Mouse (Mus musculus): ENCODE data around the gene March1.

Gene March1

DNA sequence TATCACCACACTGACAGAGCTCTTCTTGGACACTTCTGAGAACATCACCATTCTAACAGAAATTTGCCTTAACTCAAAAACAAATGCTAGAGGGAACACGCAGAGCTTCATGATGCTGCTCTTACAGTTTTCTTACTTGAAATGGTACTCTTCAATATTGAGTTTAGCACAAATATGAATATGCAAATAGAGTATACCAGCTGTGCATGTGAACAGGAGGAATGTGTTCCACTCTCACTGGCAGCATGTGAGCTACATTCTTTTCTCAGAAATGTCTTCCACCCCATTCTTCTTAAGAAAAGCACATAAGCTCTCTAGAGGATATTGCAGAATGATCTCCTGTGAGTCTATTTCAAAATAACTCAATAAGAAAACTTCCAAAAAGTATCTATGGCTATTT lies 370.0 kb downstream of the March1 start:
- no peak for DNase-seq (ENCODE audit: low read depth, low spot score)

DNA sequence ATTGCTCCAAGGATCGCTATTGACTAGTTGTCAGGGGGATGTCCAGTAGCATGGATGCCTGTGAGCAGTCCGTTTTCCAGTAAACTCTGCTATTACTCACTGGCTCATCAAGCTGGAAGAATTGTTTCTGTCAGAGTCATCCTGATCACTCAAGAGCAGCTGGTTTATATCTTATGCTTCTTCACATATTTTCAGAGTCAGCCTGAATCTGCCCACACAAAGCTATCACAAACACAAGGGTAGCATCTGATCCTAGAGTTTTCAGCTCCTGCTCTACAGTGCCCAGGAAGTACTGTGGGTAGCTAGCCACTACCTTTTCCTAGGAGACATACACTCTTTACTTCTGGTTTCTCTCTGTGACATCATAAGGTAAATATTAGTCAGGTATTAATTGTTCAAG lies 405.1 kb downstream of the March1 start:
- no peak for DNase-seq (ENCODE audit: low read depth, low spot score)

DNA sequence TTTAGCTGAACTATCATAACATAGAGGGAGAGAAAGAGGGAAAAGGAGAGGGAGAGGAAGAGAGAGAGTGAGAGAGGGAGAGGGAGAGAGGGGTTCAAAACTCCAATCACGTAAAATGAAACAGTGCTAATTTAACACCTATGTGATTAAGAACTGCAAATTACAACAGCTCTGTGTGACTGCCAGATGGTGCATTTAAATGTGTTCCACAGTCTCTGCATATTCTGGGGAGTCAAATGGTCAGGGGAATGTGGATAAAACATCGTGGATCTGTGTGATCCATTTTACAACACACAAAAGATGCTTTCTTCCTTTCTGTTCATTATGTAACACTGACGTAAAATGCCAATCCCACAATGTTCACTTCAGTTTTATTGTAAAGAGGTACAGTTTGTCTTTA lies 416.0 kb downstream of the March1 start:
- DNase-seq (ENCODE audit: low read depth, low spot score) = no peak

DNA sequence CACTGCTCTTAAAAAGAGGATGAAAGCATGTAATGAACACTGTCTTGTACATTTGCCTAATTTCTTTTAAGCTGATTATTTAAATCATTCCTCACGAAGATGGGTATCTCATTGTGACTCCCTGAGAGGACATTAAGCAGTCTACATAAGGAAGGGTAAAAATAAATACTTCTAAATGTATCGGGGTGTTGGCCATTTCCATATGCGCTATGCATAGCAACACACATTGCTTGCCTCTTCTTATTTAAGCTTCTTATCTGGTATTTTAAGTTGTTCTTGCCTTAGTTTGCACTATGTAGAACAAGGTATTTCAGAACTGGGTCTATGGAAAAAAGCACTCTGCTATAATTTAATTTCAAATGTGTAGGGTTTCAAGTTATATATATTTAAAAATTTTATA lies 416.7 kb downstream of the March1 start:
- DNase-seq (ENCODE audit: low read depth, low spot score) = no peak

DNA sequence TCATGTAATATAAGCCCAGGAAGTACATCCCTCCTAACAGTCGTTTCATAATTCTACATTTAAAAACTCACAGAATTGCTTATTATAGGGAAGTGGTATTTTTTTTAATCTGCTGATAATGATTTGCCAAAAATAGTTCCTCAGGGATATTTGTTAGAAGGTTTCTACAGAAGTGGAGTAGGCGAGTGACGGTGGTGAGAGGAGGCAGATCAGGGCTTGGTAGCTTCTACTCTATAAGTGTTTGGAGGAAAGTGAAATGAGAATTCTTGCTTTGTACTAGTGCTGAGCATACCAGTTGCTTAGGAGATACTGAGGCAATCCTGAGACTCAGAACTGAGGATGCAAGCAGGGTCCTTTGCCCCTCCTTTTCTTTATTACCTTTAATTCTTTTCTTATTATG lies 476.5 kb downstream of the March1 start:
- no peak for DNase-seq (ENCODE audit: low read depth, low spot score)

DNA sequence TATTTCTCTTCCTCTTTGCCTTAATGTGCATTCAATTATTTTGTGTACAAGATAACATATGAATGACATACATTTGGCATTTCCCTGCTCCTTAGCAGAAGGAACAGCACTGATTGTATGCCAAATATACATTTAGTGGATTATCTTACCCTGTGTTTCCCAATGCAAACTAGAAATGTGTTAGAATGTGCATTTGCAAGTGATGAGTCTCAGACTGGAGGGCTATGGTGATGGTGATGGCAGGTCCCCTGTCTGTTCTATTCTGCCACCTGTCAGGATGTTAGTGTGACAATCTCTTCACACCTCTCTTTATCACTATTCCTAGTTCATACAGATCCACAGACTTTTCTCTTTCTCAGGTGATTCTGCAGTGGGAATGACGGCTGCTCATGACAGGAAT lies 480.4 kb downstream of the March1 start:
- no peak for DNase-seq (ENCODE audit: low read depth, low spot score)

DNA sequence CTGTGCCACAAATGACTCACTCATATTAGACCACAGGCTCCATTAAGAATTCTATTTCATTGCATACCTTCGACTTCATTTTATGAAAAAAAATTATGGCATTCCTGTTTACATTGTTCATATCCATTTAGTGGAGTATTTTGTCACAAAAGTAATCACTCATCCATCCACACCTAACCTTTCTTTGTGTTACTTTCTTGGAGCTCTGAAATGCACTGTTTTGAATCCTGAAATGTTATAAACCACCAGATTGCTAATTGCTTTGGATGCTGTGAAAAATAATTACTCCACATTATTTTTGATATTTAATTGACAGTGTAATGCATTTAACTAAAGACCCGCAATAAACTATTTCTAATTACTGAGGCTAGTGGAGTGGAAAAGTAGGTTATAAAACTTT lies 501.6 kb downstream of the March1 start:
- no peak for DNase-seq (ENCODE audit: low read depth, low spot score)

DNA sequence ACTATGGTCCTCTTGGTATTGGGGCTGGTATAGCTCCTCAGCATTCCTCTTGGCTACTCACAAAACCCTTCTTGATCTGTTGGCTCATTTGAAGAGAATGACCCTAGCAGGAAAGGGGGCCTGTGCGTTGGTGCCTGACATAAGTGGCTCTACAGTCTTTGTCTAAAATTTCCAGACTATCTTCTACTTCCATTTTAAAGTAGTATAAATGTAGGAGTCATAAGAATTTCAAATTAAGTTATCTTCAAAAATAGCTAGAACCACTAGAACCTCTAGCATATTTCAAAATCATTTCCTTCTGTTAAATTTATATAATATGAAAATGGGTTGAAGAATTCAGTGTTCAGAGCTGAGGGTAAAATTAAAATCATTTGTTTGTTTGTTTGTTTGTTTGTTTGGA lies 541.9 kb downstream of the March1 start:
- DNase-seq (ENCODE audit: low read depth, low spot score) = no peak

DNA sequence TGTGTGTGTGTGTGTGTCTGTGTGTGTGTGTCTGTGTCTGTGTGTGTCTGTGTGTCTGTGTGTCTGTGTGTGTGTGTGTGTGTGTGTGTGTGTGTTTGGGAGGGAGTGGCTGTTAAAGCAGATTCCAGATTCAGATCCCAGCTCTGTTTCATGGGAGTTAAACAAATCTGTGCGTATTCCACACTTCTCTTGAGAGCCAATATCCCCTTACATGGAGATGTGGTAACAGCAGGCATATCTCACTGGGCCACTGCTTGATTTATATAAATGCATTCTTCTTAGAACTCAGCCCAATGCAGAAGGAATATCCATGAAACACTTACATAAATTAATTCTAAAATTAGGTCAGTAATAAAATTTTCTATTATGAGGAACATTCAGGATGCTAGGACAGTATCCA lies 549.1 kb downstream of the March1 start:
- no peak for DNase-seq (ENCODE audit: low read depth, low spot score)

DNA sequence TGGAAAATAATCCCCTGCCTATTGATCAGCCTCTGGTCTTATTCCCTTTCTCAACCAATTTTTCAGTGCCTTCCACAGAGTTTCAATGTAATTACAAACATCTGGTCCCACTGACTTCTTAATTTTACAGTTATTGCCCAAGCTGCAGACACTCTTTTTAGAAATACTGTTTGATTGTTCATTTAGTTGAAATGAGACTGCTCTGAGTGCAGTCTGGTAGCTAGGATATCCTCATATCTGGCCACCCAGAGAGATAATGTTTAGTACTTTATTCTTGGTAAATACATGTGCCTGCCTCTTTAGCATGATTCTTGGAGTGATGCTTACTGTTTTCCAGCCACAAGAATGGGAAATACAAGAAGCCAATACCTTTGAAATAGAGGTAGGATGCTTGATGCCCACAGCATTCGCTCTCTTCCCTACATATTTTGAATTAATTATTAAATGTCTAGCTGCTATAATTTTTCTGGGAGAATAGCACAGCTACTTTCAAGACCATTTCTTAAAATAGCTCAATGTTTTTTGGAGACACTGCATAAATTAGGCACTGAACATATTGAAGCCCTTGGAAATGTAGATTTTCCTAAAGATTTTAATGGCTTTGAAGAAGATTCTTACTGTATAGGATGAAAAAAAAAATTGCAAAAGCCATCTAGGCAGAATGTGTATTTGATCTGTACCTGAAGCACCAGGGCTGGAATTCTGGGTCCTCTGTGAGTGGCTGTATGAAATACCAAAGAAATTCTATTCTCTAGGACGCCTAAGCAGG lies 549.9 kb downstream of the March1 start:
- no peak for DNase-seq (ENCODE audit: low read depth, low spot score)

DNA sequence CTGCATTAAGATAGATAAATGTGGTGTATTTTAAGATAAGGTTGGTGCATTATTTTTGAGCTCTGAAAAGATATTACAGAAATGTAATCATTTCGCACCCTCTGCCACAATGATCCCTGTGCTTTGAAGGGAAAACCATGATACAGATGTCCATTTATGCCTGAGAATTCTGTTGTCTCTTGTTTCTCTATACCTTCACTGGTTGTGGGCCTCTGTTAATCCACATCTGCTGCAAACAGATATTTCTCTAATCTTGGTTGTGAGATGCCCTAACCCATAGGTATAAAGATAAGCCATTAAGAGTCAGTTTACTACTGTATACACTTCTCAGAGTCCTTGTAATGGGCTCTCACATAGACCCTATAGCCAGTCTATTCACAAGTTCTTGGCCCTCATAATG lies 561.6 kb downstream of the March1 start:
- no peak for DNase-seq (ENCODE audit: low read depth, low spot score)

DNA sequence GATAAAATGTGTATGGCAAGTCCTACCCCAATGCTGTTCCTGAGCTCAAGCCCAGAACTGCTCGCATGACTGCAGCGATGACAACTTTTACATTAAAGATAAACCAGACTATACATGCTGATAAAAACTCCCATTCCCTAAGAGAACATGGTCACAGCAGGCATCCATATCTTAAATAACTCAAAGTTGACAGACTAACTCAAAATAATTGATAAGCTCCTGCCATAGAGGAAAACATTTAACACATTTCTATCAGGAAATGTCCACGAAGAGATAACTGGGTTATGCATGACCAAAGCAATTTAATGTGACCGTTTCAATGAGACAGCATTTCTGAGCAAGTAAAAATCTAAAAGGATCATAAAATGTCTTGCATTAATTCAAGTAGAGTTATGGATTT lies 563.6 kb downstream of the March1 start:
- no peak for DNase-seq (ENCODE audit: low read depth, low spot score)

DNA sequence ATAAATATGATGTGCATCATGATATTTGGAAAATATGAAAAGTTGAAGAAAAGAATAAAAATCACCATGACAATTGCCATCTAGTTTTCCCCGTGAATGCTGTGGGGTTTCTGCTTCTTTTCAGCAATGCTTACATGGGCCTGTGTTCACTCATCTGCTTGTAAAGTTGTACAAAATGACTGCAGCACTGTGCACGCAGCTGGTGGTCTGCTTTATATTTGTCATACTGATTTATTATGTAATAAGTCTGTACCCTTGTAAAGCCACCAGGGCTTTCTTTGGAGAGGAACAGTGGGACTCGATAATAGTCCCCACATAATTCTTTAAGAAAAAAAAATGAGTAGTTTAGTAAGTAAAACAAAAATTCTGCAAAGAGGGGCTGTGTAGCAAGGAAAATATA lies 564.6 kb downstream of the March1 start:
- no peak for DNase-seq (ENCODE audit: low read depth, low spot score)

DNA sequence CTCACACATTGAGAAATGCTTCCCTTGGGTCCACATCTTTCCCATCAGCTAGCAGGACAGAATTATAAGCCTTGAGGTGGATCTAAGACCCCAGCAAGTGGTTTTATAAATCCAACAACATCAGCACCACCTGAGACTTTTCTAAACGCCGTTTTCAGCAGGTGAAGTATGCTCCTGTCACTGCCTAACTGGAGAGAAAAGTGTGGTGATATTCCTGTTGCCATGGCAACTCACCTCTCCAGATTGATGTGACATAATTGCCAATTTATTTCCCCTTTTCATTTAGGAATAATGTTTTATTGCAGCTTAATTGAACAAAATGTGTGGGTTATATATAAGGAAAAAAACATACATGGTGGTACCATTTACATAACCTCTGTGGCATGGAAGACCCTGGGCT lies 565.8 kb downstream of the March1 start:
- DNase-seq (ENCODE audit: low read depth, low spot score) = no peak

DNA sequence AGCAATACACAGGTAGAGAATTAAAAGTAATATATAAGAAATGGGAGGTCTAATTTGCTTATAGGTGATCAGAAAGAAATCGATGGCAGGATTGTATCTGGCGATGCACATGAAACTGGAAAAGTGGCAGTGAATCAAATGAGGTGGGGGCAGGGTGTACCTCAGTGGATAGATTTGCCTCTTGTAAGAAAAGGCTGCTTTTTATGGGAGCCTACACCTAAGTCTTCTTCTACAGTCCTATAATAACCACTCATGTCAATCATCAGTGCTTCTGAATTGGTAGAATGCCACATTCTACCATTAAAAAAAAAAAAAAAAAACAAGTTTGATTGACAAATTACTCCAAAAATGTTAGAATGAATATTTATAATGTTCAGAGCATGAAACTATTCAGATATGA lies 567.5 kb downstream of the March1 start:
- DNase-seq (ENCODE audit: low read depth, low spot score) = no peak

DNA sequence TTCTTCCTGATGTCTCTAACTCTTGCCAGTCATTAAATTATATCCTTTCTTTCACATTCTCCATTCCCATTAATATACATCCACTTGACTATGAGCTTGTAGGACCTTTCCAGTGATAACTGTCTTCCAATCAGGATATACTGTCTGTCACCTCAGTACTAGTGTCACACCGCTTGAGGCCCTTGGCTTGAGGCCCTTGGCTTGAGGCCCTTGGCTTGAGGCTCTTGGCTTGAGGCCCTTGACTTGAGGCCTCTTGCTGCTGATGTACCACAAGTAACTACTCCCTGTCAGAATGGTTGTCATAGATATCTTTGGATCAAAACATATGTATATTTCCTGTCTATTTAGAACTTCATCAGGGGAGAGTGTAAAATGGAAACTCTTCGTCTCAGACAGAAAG lies 576.7 kb downstream of the March1 start:
- no peak for DNase-seq (ENCODE audit: low read depth, low spot score)

DNA sequence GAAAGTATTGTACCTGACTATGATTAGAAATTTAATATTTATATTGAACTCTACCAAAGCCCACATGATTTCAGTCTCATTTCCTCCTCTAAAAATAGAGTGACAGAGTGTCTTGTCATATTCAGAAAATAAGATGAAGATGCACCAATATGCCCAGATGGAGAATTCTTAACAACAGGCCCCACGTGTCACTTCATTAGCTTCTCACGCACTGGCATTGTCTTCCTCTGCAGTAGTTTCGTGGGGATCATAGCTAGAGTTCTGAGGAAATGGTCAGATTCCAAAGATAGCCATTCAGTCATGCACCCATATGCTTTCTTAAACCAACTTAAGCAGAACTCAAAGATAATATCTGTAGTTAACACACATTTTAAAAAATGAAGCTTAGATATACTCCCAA lies 582.5 kb downstream of the March1 start:
- no peak for DNase-seq (ENCODE audit: low read depth, low spot score)

DNA sequence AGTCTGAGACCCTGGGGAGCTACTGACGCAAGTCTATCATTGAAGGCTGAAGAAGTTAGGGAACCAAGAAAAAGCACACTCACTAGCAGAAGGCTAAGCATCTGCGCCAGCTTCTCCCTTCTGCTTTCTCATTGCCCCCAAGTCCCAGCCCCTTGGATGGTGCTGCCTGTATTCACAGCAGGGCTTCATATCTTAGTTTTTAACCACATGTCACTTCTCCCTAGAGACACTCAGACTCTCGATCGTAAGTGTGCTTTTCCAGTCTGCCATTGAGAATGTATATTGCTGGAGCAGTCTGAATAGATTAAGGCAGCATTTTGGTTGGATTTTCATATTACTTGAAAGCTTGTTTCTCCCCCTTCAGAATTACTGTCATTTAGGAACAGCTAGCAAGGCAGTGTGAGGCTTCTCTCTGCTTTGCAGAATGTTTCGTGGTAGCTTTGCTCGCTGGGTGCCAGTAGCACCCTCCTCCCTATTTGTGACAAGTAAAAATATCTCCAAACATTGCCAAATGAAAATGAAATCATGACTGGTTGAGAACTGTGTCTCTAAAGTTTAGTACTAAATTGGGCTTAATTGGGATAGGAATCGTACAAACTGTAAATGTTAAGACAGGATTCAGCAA lies 586.2 kb downstream of the March1 start:
- DNase-seq (ENCODE audit: low read depth, low spot score) = no peak

DNA sequence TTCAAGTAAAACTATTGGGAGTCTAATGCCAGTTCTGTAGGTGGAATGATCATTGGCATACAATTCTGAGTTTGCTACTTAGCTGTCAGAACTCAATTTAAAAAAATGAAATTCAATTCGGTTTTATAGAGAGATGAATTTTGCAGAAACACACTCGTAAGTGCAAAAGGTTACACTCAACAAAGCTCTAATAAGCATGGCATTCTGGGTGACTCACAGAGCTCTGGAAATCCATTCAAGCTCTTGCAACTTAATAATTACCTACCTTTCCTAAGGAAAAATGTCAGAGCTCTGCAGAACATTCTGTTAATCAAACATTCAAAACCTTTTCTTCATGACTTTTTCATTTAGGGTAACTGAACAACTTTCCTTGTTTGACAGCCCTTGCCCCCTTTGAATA lies 591.9 kb downstream of the March1 start:
- no peak for DNase-seq (ENCODE audit: low read depth, low spot score)

DNA sequence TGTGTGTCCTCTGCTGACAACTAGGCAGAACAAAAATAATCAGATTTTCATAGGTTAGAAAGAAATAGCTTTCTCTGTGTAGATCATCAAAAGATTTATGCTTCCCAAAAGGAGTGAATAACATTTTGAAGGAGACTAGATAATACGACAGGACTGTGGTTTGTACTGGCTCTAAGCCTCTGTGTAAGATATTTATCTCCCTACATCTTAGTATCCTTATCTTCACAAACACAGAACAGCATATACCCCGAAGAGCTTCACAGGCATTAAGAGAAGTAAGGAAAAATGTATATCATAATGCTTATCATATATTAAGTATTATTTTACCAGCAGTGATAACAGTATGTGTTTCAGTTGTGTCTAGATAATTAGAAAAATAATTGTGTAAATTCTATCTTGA lies 592.6 kb downstream of the March1 start:
- DNase-seq (ENCODE audit: low read depth, low spot score) = no peak

DNA sequence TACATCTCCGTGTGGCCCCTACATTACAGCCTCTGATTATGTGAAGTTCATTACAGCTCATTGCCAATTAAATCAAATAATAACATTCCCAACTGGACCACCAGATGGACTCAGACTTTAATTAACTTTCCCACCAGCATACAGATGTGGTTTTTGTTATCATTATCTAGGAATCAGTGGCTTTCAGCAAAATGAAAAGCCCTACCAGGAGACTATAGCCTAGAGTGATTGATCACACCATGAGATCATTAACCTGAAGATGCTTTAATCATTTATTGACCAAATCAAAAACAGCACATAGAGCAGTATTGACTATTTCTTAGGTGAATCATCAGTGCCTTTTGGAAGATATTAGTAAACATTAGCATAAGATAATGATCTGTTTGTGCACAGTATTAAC lies 602.3 kb downstream of the March1 start:
- no peak for DNase-seq (ENCODE audit: low read depth, low spot score)

DNA sequence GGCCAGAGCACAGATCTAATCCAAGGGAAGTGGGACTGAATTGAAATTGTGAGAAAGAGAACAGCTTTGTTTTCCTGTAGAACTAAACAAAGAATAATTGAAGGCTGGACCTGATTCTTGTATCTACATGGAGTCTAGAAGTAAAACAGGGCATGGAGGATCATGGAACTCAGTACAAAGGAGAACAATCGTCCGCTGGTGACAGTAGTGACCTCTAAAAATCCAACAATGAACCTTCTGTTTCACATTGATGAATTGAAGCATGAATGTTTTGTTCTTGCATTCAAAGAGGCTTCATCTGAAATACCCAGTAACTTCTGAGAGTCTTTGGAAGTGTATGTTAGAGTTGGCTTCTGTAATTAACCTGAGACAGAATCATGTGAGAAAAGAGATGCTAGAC lies 612.2 kb downstream of the March1 start:
- no peak for DNase-seq (ENCODE audit: low read depth, low spot score)

DNA sequence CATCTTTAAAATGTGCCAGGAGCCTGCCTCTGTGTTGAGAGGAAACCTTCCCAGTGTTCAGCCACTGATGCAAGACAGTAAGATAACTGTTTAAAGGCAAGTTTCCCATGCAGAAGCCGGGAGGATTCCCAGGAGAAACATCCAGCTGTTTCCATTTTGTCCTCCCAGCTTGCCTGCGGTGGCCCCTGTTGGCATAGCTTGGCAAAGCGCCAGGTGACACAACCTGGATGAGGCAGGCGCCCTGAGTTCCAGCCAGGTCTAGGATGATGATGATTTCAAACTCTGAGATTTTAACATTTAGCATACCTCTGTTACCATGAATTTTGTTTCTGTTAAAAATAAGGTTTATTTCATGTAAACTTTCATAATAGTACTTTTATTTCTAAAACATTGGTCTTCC lies 651.8 kb downstream of the March1 start:
- no peak for DNase-seq (ENCODE audit: low read depth, low spot score)

DNA sequence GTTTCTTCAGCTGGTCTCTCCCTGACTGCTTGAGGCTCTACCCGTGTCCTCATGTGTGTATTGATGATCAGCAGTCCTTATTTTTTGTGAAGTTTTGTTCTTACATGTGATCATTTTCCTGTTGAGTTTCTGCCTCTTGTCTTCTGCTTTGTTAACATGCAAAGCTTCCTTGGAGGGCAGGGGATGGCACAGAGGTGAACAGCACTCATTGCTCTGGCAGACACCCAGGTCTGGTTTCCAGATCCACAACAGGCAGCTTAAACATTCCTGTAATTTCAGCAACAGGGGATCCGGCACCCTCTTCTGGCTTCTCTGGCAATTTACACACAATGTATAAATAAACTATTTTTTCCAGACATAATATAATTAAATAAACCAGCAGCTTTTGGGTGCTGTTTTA lies 652.4 kb downstream of the March1 start:
- no peak for DNase-seq (ENCODE audit: low read depth, low spot score)
